Mouse (Mus musculus) frontal cortex, adult (tissue): ENCODE measurements at regions not wholly inside any gene's neighbourhood (a gene's known extent, or its start where the extent isn't known, plus 50 kb on each side); places are given as distances from the start of the nearest gene placed in this dataset.
A peak's percentile ranks its signal among the peaks of the same experiment; 100 is the strongest.

ENCODE experiments used
- ATAC-seq: cut with Nextera tagmentation; 2 replicates; pipeline ENCODE4 v1.9.2; 2017; ENCODE audit warnings: mild to moderate bottlenecking, moderate library complexity, mixed read lengths; ENCODE audit not compliant: low TSS enrichment

GRCm38 (mm10) chr2:75061456-75062188 lies 236.0 kb downstream of the Mtx2 start:
- ATAC-seq = peak; percentile 52; the same call in 1 of the 2 replicates

- ATAC-seq = no peak
These were observed 236.5 kb downstream of the Mtx2 start for GRCm38 (mm10) chr2:75062189-75062510.

DNA sequence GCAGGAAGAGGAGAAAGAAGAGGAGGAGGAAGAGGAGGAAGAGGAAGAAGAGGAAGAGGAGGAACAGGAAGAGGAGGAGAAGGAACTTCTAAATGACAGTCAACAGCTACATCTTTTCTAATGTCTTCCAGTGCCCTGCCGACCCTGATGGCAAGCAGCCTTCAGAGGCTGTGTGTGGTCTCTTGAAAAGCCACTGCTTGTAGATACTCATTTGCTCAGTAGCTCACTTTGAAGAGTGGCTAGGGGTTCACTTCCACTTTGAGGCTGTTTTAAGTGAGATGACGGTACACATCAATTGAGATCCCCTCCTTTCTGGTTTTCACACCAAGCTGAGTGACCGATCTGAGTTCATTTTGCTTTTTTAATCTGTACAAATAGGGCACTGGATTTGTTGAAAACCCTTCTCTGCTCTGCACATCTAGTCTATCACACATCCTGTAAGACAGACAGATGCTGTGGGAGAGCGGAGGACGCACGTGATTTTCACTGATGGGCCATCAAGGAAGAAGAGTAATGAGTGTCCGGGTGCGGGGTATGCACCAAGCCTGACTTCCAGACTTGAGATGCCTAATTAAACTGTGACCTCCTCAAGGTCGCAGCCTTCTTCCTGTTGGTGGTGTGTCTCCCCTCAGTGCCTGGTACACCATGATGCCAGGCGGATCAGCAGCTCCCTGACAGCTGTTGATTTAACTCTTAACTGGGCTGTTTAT lies 239.0 kb downstream of the Mtx2 start:
- ATAC-seq = no peak

- ATAC-seq = no peak
These were observed 239.7 kb downstream of the Mtx2 start for GRCm38 (mm10) chr2:75065304-75065703.

GRCm38 (mm10) chr2:75069321-75069720 lies 243.7 kb downstream of the Mtx2 start:
- no peak for ATAC-seq

GRCm38 (mm10) chr2:75072021-75072420 lies 246.4 kb downstream of the Mtx2 start:
- ATAC-seq = no peak

- no peak for ATAC-seq
These were observed 246.9 kb downstream of the Mtx2 start for GRCm38 (mm10) chr2:75072471-75072870.

DNA sequence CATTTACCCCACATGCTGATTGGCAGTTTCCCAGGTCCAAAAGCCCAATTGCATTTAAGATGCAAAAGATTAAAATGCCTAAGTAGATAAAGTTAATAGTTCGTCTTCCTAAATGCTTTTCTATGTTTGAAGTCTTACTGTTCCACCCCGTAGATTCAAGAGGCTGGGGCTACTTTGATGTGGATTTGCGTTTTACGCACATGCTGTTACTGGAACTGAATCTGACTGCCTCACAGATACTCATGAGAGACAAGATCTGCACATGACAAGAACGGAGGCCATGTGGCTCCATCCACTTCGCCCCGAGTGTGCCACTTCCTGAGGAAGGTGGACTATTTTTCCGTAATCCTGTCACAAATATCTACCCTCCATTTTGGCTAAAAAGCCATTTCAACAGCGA lies 247.6 kb downstream of the Mtx2 start:
- ATAC-seq = no peak

GRCm38 (mm10) chr2:75087164-75087563 lies 261.6 kb downstream of the Mtx2 start:
- ATAC-seq = no peak

GRCm38 (mm10) chr2:75089186-75089585 lies 263.6 kb downstream of the Mtx2 start:
- ATAC-seq = no peak

DNA sequence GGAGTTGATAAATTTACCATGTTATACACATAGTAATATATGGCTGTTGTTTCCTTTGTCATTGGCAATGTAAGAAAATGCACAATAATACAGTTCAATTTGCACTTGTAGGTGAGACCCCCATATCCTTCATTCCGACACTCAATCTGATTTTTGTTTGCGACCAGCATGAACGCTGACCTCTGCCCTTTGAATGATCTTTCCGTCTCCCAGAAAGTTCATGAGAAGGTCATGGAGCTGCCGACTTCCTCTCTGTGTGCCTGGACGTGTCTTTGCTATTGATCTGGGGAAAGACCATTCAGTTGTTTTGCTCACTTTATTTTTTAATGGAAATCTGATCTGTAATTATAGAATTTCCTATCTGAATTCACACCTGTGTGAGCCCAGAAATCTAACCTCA lies 264.0 kb downstream of the Mtx2 start:
- no peak for ATAC-seq

GRCm38 (mm10) chr2:75090439-75090838 lies 264.8 kb downstream of the Mtx2 start:
- no peak for ATAC-seq

DNA sequence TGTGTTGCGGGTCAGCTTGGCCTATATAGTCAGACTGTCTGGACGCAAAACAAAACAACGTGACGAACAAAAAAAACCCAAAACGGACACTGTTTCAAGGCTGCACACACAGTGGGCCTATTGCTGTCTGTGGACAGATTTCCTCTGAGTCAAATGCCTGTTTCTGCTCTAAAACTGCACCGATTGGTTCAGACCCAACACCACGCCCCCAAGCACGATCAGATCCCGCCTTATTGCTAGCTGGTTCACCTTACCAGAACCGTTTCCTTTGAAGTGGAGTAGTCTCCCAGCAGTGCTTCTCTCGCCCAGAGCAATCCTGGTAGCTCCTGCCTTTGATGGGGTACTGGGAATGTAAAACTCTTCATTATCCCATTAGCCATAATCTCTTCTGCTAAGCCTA lies 275.9 kb downstream of the Mtx2 start:
- ATAC-seq = no peak

GRCm38 (mm10) chr2:75112751-75113150 lies 287.1 kb downstream of the Mtx2 start:
- no peak for ATAC-seq

- no peak for ATAC-seq
These were observed 288.8 kb downstream of the Mtx2 start for GRCm38 (mm10) chr2:75114375-75114774.

DNA sequence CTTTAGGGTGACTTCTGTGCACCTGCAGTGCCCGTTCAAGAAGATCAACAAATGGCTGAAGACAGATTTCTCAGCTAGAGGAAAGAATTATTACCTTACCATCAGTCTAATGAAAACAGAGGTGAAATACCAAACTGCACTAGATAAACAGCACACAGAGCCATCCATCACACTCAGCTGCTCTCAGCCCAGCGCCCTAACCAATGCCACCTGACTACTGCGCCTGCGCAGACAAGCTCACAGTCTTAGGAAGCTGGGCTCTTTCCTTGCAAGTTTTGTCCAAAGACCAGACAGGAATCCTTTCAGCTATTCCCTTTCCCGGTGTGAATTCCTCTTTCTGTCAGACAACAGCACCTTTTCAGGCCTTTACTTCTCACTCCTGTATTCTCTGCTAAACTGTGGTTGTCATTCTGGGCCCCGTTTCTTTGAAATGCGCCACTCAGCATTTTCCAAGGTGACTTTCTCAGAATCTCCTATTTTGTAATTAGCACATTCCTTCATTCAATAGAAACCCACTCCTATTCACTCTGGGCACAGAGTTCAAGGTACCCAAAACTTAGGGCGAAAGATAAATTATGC lies 292.8 kb downstream of the Mtx2 start:
- ATAC-seq = no peak

GRCm38 (mm10) chr2:75119599-75119998 lies 294.0 kb downstream of the Mtx2 start:
- ATAC-seq = no peak

- no peak for ATAC-seq
These were observed 307.9 kb downstream of the Mtx2 start for GRCm38 (mm10) chr2:75133298-75134080.

GRCm38 (mm10) chr2:75136618-75137017 lies 311.0 kb downstream of the Mtx2 start:
- no peak for ATAC-seq

- ATAC-seq = no peak
These were observed 311.8 kb downstream of the Mtx2 start for GRCm38 (mm10) chr2:75137133-75137982.

DNA sequence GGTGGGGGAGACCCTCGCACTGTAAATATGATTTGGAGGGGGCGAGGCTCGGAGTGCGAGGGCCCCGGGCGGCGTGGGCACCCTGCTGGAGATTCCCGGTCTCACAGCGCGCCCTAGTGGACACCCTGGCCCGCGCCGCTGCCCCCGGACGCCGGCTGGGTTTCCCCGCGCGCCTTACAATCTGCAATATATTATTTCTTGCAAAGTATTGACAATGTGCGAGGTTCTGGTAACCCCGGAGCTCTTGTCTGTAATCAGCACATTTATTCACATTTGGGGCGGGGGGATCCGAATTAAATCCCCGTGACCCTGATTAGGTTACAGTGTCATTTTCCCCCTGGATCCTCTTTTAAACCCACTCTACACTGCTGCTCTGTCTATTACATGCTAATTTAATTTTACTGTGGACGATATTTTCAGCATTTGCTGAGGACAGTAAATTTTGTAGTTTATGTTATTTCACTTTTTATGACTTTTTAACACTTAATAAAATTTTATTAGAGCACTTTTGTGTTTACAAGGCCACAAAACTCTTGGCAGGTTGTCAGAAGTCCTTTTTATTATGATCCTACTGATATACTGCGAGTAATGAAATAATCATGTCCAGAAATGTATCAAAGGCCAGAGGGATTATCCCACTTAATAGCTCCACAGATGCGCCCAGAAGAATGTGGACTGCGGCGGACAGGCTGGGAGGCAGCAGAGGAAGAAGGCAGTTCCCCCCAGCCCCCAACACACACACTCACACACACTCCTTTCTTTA lies 312.6 kb downstream of the Mtx2 start:
- ATAC-seq = 0 out of 2 replicates have a peak, but pooled peaks have one; percentile 55
